Mouse (Mus musculus) left cerebral cortex, adult 18-20 months (tissue): ENCODE data around the gene Primpol. TPM values are rescaled to one million over a fixed set of nuclear protein-coding genes. Genes with fewer than 3 reads are reported as not detected.
A peak's percentile ranks its signal among the peaks of the same experiment; 100 is the strongest.

ENCODE experiments used
- DNase-seq, 2 experiments: peaks; one replicate each; pipeline ENCODE4 v3.0.0; 2021 to 2022; ENCODE audit warnings: low spot score in 2 of 2, mixed read lengths in 1 of 2
- total RNA-seq, 2 experiments: library from RNA; stranded (reverse); gene quantifications; 2 replicates each; pipeline ENCODE4 v1.2.3; 2021

Gene Primpol
- total RNA-seq, 2 experiments from 2014 or later, result 3.2 to 3.4 TPM

DNA sequence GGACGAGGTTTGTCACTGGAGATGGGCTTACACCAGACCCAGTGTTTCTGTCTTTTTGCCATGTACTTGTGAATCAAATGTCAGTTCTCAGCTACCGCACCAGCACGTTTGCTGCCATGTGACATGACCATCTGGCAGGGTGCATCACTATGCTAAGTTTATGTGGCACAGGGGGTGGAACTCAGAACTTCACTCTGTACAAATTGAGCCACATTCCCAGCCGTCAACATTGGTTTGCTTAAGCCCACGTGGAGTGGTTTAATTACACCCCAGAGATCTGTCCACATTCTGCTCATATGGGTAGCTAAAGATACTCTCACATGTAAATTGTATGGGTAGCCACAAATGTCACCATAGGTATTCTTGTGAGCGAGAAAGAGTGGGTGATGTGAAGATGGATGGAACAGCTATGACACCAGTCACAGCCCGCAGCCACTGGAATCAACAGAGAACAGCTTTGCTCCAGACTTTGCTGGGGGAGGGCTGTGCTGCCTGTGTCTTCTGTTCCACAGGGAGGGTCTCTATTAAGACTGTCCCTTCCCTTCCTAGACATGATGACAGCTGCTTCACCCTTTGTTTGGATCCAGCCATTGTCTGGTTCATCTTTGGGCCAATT is 50.0 kb downstream of the Primpol start:
- DNase-seq, result peak; percentile 85 to 91

- DNase-seq, result no peak
Measured at GRCm38 (mm10) chr8:46562333-46562732, 54.7 kb downstream of the Primpol start.

DNA sequence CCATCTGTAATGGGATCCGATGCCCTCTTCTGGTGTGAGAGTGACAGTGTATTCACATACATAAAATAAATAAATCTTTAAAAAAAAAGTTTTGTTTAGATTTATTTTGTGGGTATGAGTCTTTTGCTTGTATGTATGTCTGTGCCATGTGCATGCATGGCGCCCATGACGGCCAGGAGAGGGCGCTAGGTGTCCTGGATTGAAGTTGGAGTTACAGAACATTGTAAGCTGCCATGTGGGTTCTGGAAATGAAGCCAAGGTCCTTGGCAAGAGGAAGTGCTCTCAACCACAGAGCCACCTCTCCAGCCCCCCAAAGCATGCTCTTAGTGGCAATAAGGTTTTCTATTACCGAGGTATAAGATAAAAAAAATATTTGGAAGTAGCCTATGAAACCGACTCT is 57.6 kb downstream of the Primpol start:
- DNase-seq, result peak in 1 of 2 experiments; percentile 27

GRCm38 (mm10) chr8:46552441-46552765 is 64.6 kb downstream of the Primpol start:
- DNase-seq, result peak in 1 of 2 experiments; percentile 20

DNA sequence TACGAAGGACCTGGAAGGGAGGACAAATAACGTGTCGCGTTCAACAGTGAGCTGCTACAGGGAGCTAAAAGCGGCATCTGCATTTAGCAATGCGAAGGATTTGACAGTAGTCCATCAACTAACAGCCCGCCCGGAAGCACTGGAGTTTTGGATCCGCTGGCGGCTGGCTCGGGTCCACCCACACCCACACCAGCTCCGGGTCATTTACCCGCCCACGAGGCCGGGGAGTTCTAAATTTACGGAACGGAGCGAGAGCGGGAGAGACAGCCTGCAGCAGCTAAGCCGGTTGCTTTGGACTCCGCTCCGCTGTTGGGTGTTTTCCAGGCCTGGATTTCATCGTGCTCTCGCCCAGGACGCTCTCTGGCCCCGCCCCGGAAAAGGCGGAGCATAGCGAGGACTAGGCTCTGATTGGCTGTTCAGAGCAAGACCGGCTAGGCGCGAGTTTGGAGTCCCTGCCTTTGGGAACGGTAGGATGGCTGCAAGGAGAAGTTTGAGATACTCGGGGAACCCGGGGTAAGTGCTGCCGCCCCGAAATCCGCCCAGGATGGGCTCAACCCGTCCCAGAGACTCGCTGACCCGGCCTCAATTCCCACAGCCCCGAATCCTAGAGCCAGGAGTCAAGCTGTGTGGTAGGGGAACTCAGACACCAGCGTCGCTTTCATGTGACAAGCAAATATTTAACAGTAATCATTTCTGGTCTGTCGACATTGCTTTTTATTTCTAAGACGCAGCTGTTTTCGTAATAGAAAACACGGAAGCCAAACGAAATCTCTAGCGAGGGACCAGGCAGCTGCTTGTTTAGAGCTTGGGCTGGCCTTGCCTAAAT is 65.2 kb downstream of the Primpol start, which contains the start of gene Cenpu:
Gene Cenpu, plus strand, starts transcription at position 414 of the 826 bp plus-strand sequence.
- peak; percentile 100 for DNase-seq

DNA sequence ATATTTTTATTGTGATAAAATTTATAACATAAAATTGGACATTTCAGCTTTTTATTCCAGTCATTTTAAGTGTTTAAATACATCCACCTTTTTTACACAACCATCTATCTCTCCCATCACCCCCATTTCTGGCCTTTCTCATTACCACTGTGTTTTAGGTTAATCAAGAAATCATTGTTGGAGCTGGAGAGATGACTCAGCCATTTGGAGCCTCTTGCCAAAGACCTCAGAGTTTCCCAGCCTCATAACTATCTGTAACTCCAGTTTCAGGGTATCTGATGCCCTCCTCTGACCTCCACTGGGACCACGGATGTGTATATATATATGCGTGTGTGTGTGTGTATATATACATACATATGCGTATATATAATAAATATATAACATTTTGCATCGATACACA is 66.0 kb downstream of the Primpol start:
- no peak for DNase-seq

DNA sequence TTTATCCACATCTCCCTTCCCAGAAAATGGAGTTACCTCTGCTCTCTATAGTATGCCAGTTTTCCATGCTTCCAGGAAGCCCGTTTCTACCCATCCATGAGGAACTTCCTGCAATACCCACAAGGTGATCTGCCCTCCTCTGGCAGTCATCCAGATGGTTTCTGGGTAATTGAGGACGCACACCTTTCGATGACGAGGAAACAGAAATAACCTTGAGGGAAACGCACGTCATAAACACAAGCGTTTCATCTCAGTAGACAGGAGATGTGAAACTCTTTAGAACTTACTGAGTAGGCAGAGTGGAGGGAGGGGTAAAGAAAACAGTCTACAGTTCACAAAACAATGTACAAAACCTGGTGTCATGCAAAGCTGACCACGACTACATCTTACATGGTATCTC is 67.0 kb downstream of the Primpol start:
- DNase-seq, result no peak

DNA sequence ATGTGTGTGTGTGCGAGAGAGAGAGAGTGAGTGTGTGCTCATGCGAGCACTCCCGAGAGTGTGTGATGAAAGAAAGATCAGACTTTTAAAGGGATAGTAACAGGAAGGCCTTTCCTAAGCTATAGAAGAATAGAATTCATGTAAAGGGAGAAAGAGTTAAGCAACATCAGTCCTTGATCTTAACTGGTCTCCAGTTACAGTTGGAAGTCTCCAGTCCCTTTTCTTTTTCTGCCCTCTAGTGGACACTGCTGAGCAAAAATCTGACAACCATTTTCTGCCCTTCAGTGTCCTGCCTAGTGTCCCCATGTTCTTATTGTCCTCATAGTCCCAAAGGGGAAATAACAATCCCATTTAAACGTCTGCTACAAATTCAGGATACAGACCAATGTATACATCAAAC is 69.8 kb downstream of the Primpol start:
- no peak for DNase-seq

DNA sequence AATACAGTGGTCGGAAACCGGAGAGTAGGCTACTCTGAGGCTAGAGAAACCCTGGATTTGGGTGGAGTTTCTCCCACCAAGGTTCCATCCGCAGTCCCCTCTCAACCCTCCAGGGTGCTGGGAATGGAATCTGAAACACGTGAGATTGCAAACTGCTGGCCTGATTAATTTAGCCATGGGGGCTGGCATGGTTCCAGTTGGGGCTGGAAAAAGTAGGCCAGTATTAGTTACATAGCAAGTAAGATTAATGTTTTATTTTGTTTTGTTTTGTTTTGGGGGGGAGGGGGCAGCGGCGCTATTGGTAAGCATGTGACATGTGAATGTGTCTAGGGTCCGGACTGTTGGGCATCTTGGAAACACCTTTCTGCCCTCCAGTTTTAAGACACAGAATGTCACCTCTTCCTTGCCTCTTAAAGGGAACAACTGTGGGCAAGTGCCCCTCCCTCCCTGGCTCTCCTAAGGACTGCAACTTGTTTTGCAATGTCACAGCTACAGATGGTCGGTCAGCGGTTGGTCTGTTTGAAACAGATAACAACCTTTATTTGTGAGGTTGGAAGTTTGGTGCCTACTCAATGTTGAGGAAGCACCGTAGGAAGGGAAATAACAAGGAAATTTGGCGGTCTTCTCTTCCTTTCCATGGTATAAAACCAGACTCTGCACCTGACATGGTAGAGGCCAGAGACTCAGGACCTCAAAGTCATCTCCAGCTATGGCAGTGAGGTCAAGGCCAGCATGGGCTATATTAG is 70.4 kb downstream of the Primpol start:
- DNase-seq, result no peak

- no peak for DNase-seq
Measured at GRCm38 (mm10) chr8:46545854-46546253, 71.2 kb downstream of the Primpol start.

- no peak for DNase-seq
Measured at GRCm38 (mm10) chr8:46543662-46544061, 73.3 kb downstream of the Primpol start.

GRCm38 (mm10) chr8:46543191-46543590 is 73.8 kb downstream of the Primpol start:
- DNase-seq, result no peak

DNA sequence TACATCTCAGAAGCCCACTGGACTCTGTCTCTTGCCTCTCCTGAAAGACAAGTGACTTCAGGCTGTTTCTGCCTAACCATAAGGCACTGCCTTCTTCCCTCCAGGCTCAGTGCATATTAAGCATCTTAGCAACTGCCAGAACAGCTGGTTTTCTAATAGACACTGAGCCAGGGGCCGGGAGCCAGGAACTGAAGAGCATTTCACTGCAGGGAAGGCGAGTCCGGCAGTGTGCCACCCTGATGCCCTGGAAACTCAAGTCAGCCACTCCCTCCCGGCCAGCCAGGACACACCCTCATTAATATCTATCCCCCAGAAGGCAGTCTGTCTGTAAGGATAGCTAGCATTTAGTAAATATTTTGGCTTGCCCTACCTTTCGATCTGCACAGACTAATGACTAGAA is 77.3 kb downstream of the Primpol start:
- no peak for DNase-seq

DNA sequence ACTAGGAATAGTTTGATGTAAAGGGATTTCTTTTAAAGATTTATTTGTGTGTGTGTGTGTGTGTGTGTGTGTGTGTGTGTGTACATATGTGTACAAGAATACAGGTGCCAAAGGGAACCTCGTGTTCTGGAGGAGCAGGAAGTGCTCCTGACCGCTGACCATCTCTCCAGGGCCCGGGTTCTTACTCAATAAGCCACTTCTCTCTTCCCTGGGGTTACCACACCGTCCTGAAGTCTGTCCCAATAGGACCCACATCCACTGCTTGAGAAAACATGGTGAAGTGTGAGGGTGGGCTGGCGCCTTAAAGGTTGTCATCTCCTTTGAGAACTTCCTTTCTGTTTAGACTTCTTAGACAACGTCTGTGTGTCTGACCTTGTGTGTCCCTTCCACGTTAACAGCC is 83.1 kb downstream of the Primpol start:
- DNase-seq, result no peak

- DNase-seq, result no peak
Measured at GRCm38 (mm10) chr8:46530541-46530940, 86.5 kb downstream of the Primpol start.

DNA sequence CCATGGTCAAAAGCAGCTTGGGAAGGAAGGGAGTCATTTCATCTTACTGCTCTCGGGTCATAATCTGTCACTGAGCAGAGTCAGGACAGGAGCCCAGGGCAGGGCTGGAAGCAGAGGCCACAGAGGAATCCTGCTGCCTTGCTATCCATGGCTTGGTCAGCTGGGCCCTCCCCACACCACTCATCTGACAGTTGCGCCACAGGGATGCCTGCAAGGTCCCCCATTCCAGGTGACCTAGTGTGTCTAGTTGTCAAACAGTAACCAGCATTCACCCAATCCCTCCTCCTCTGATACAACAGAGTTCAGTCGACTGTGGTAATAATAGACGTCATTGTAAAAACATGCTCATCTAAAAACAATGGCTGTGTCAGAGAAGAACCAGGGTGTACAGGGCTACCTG is 87.5 kb downstream of the Primpol start:
- no peak for DNase-seq

DNA sequence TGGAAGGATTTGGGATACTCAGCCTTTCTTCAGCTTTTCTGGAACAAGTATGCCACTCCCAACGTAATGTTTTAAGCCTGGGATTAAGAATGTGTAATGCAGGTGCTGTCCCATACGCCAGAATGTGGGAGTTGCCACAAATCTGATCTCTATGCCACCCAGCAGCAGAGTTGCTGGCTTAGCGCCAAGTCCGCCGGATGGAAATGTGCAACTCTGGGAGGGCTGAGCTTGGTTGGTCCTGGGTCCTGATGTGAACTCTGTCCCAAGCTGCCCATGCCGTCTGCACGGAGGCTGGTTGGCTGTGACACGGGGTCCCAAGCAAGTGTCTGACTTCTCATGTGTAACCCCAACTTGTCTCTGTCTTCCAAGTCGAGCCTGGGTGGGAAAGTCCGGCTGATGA is 90.2 kb downstream of the Primpol start:
- DNase-seq, result no peak

DNA sequence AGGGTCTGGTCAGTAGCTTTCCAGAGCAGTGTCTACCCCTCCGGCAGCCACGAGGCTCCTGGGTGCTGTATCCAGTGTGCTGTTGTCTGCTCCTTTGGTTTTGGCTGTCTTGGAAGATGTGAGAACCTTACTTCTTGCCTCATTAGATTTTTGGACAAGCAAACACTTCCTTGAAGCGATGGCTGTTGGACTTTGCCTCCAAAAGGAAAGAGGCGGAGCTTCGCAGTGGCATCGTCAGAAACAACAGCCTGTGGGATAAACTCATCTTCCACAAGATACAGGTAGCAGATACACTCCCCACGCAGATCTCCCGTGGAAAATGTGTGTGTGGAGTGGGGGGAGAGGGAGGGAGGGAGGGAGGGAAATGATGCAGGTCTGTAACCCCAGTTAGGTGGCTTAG is 90.9 kb downstream of the Primpol start:
- no peak for DNase-seq
